Mouse (Mus musculus): ENCODE measurements around the gene Ap5s1. TPM values are rescaled to one million over a fixed set of nuclear protein-coding genes. Genes with fewer than 3 reads are reported as not detected.

The Ap5s1 gene
- polyA plus RNA-seq, 1 experiment from 2014 or later: 23.8 TPM

GRCm38 (mm10) chr2:131170936-131171335 is 35.9 kb upstream of the Ap5s1 start:
- Histone ChIP-seq H3K9ac (replicated peaks; ENCODE audit: low read length) (no peak overlapping the region), H3K27ac (replicated peaks; ENCODE audit: low read depth, low read length) (no peak overlapping the region), H3K4me2 (ENCODE audit: low read depth, low read length) (peak overlapping the region; percentile 44), H3K9me3 (replicated peaks; ENCODE audit: control insufficient read depth, low read length) (no peaks in the 10 kb centered on the region), H3K27me3 (ENCODE audit: control insufficient read depth, insufficient read depth, low read length) (peaks cover 25% of the 10 kb centered on the region), H3K4me3 (ENCODE audit: low read depth, low read length) (no peak overlapping the region), H3K36me3 (replicated peaks; ENCODE audit: control insufficient read depth, insufficient read depth, low read depth, low read length) (no peaks in the 10 kb centered on the region), H3K4me1 (ENCODE audit: control insufficient read depth, insufficient read depth, low read length) (no peaks in the 10 kb centered on the region; the same call in 1 of the 2 replicates)
- ATAC-seq (replicated peaks; ENCODE audit: insufficient number of reproducible peaks, low FRiP score, low TSS enrichment, low read depth) (no peak), DNase-seq (ENCODE audit: low spot score) (no peak)
- WGBS: 13% methylated on average over 9 of the region's 9 CpGs

- peaks cover 25% of the 10 kb centered on the region for H3K27me3 ChIP-seq (ENCODE audit: control insufficient read depth, insufficient read depth, low read length)
- 3% methylated on average over 43 of the region's 43 CpGs for WGBS
- ATAC-seq (replicated peaks; ENCODE audit: insufficient number of reproducible peaks, low FRiP score, low TSS enrichment, low read depth): no peak
These were observed 35.3 kb upstream of the Ap5s1 start for GRCm38 (mm10) chr2:131171401-131172104.

GRCm38 (mm10) chr2:131172322-131172721 is 34.6 kb upstream of the Ap5s1 start:
- H3K27me3 ChIP-seq (ENCODE audit: control insufficient read depth, insufficient read depth, low read length): peaks cover 25% of the 10 kb centered on the region
- no peaks in the 10 kb centered on the region for H3K9me3 ChIP-seq (replicated peaks; ENCODE audit: control insufficient read depth, low read length)
- no peak overlapping the region for H3K27ac ChIP-seq (replicated peaks; ENCODE audit: low read depth, low read length)
- peaks cover under 1% of the 10 kb centered on the region; the same call in 1 of the 2 replicates for H3K4me1 ChIP-seq (ENCODE audit: control insufficient read depth, insufficient read depth, low read length)
- DNase-seq (ENCODE audit: low spot score): no peak
- no peak for ATAC-seq (replicated peaks; ENCODE audit: insufficient number of reproducible peaks, low FRiP score, low TSS enrichment, low read depth)
- no peak overlapping the region for H3K4me3 ChIP-seq (ENCODE audit: low read depth, low read length)
- H3K36me3 ChIP-seq (replicated peaks; ENCODE audit: control insufficient read depth, insufficient read depth, low read depth, low read length): no peaks in the 10 kb centered on the region; the same call in 1 of the 2 replicates
- 34% methylated on average over 9 of the region's 9 CpGs for WGBS
- H3K9ac ChIP-seq (replicated peaks; ENCODE audit: low read length): no peak overlapping the region
- no peak overlapping the region for H3K4me2 ChIP-seq (ENCODE audit: low read depth, low read length)

More at GRCm38 (mm10) chr2:131171401-131172104, 35.3 kb upstream of the Ap5s1 start:
- H3K9me3 ChIP-seq (replicated peaks; ENCODE audit: control insufficient read depth, low read length): no peaks in the 10 kb centered on the region
- H3K4me2 ChIP-seq (ENCODE audit: low read depth, low read length): peak overlapping the region; percentile 44
- H3K27ac ChIP-seq (replicated peaks; ENCODE audit: low read depth, low read length): no peak overlapping the region
- no peaks in the 10 kb centered on the region; the same call in 1 of the 2 replicates for H3K4me1 ChIP-seq (ENCODE audit: control insufficient read depth, insufficient read depth, low read length)
- H3K9ac ChIP-seq (replicated peaks; ENCODE audit: low read length): 0 out of 2 replicates have a peak overlapping the region, but pooled peaks have one; percentile 11
- peak overlapping the region; percentile 20 for H3K4me3 ChIP-seq (ENCODE audit: low read depth, low read length)
- DNase-seq (ENCODE audit: low spot score): peak; percentile 35
- no peaks in the 10 kb centered on the region for H3K36me3 ChIP-seq (replicated peaks; ENCODE audit: control insufficient read depth, insufficient read depth, low read depth, low read length)

GRCm38 (mm10) chr2:131174700-131175099 is 32.2 kb upstream of the Ap5s1 start:
- Histone ChIP-seq H3K36me3 (replicated peaks; ENCODE audit: control insufficient read depth, insufficient read depth, low read depth, low read length) (no peaks in the 10 kb centered on the region; the same call in 1 of the 2 replicates), H3K4me1 (ENCODE audit: control insufficient read depth, insufficient read depth, low read length) (peaks cover 6% of the 10 kb centered on the region), H3K27ac (replicated peaks; ENCODE audit: low read depth, low read length) (no peak overlapping the region), H3K9ac (replicated peaks; ENCODE audit: low read length) (no peak overlapping the region), H3K4me2 (ENCODE audit: low read depth, low read length) (peak overlapping the region; percentile 69), H3K27me3 (ENCODE audit: control insufficient read depth, insufficient read depth, low read length) (peaks cover 25% of the 10 kb centered on the region), H3K4me3 (ENCODE audit: low read depth, low read length) (peak overlapping the region; percentile 31), H3K9me3 (replicated peaks; ENCODE audit: control insufficient read depth, low read length) (no peaks in the 10 kb centered on the region)
- DNase-seq (ENCODE audit: low spot score) (peak; percentile 94), ATAC-seq (replicated peaks; ENCODE audit: insufficient number of reproducible peaks, low FRiP score, low TSS enrichment, low read depth) (0 out of 2 replicates have a peak, but pooled peaks have one; percentile 21)
- 5% methylated on average over 11 of the region's 11 CpGs for WGBS

GRCm38 (mm10) chr2:131175286-131175944 is 31.5 kb upstream of the Ap5s1 start:
- H3K4me3 ChIP-seq (ENCODE audit: low read depth, low read length): no peak overlapping the region
- H3K4me2 ChIP-seq (ENCODE audit: low read depth, low read length): no peak overlapping the region
- no peak for ATAC-seq (replicated peaks; ENCODE audit: insufficient number of reproducible peaks, low FRiP score, low TSS enrichment, low read depth)
- H3K27me3 ChIP-seq (ENCODE audit: control insufficient read depth, insufficient read depth, low read length): peaks cover 25% of the 10 kb centered on the region
- H3K4me1 ChIP-seq (ENCODE audit: control insufficient read depth, insufficient read depth, low read length): peaks cover 6% of the 10 kb centered on the region
- 75% methylated on average over 3 of the region's 3 CpGs for WGBS
- no peak for DNase-seq (ENCODE audit: low spot score)
- no peaks in the 10 kb centered on the region; the same call in 1 of the 2 replicates for H3K36me3 ChIP-seq (replicated peaks; ENCODE audit: control insufficient read depth, insufficient read depth, low read depth, low read length)
- H3K27ac ChIP-seq (replicated peaks; ENCODE audit: low read depth, low read length): no peak overlapping the region
- no peak overlapping the region for H3K9ac ChIP-seq (replicated peaks; ENCODE audit: low read length)
- H3K9me3 ChIP-seq (replicated peaks; ENCODE audit: control insufficient read depth, low read length): no peaks in the 10 kb centered on the region

- peaks cover 25% of the 10 kb centered on the region for H3K27me3 ChIP-seq (ENCODE audit: control insufficient read depth, insufficient read depth, low read length)
- no peak overlapping the region for H3K27ac ChIP-seq (replicated peaks; ENCODE audit: low read depth, low read length)
- WGBS: 94% methylated on average over 1 of the region's 1 CpGs
- no peaks in the 10 kb centered on the region for H3K9me3 ChIP-seq (replicated peaks; ENCODE audit: control insufficient read depth, low read length)
- ATAC-seq (replicated peaks; ENCODE audit: insufficient number of reproducible peaks, low FRiP score, low TSS enrichment, low read depth): no peak
- no peak for DNase-seq (ENCODE audit: low spot score)
- H3K4me3 ChIP-seq (ENCODE audit: low read depth, low read length): no peak overlapping the region
- peaks cover 6% of the 10 kb centered on the region for H3K4me1 ChIP-seq (ENCODE audit: control insufficient read depth, insufficient read depth, low read length)
- H3K4me2 ChIP-seq (ENCODE audit: low read depth, low read length): no peak overlapping the region
- no peak overlapping the region for H3K9ac ChIP-seq (replicated peaks; ENCODE audit: low read length)
- no peaks in the 10 kb centered on the region; the same call in 1 of the 2 replicates for H3K36me3 ChIP-seq (replicated peaks; ENCODE audit: control insufficient read depth, insufficient read depth, low read depth, low read length)
These were observed 31.0 kb upstream of the Ap5s1 start for GRCm38 (mm10) chr2:131175945-131176309.

- DNase-seq (ENCODE audit: low spot score) (peak; percentile 26), ATAC-seq (replicated peaks; ENCODE audit: insufficient number of reproducible peaks, low FRiP score, low TSS enrichment, low read depth) (no peak)
- Histone ChIP-seq H3K36me3 (replicated peaks; ENCODE audit: control insufficient read depth, insufficient read depth, low read depth, low read length) (no peaks in the 10 kb centered on the region; the same call in 1 of the 2 replicates), H3K27ac (replicated peaks; ENCODE audit: low read depth, low read length) (no peak overlapping the region), H3K9me3 (replicated peaks; ENCODE audit: control insufficient read depth, low read length) (no peaks in the 10 kb centered on the region), H3K4me3 (ENCODE audit: low read depth, low read length) (no peak overlapping the region), H3K27me3 (ENCODE audit: control insufficient read depth, insufficient read depth, low read length) (peaks cover 21% of the 10 kb centered on the region), H3K9ac (replicated peaks; ENCODE audit: low read length) (no peak overlapping the region), H3K4me2 (ENCODE audit: low read depth, low read length) (no peak overlapping the region), H3K4me1 (ENCODE audit: control insufficient read depth, insufficient read depth, low read length) (peaks cover 6% of the 10 kb centered on the region)
- 68% methylated on average over 5 of the region's 5 CpGs for WGBS
These were observed 30.4 kb upstream of the Ap5s1 start for GRCm38 (mm10) chr2:131176491-131176890.

GRCm38 (mm10) chr2:131177932-131178331 is 28.9 kb upstream of the Ap5s1 start:
- 90% methylated on average over 9 of the region's 9 CpGs for WGBS
- ATAC-seq (replicated peaks; ENCODE audit: insufficient number of reproducible peaks, low FRiP score, low TSS enrichment, low read depth) (no peak), DNase-seq (ENCODE audit: low spot score) (no peak)
- Histone ChIP-seq H3K9me3 (replicated peaks; ENCODE audit: control insufficient read depth, low read length) (no peaks in the 10 kb centered on the region), H3K9ac (replicated peaks; ENCODE audit: low read length) (peak overlapping the region; percentile 22), H3K36me3 (replicated peaks; ENCODE audit: control insufficient read depth, insufficient read depth, low read depth, low read length) (no peaks in the 10 kb centered on the region; the same call in 1 of the 2 replicates), H3K4me3 (ENCODE audit: low read depth, low read length) (peak overlapping the region; percentile 5; the same call in 1 of the 2 replicates), H3K27ac (replicated peaks; ENCODE audit: low read depth, low read length) (no peak overlapping the region), H3K4me1 (ENCODE audit: control insufficient read depth, insufficient read depth, low read length) (peaks cover 6% of the 10 kb centered on the region), H3K27me3 (ENCODE audit: control insufficient read depth, insufficient read depth, low read length) (peaks cover 6% of the 10 kb centered on the region), H3K4me2 (ENCODE audit: low read depth, low read length) (peak overlapping the region; percentile 89)
